Mouse (Mus musculus) midbrain, embryonic 14.5 days (tissue): ENCODE data around the gene Il1rap. TPM values are rescaled to one million over a fixed set of nuclear protein-coding genes. Genes with fewer than 3 reads are reported as not detected.

Experiments used
- ATAC-seq: fragments of 200-750 bp; cut with Nextera tagmentation; 2 replicates; pipeline ENCODE4 v1.8.0; 2017; ENCODE audit warnings: moderate number of reproducible peaks, moderate library complexity; ENCODE audit not compliant: low FRiP score, low TSS enrichment
- DNase-seq: peaks from one replicate; pipeline ENCODE4 v3.0.0-alpha.2; 2015
- H3K27ac ChIP-seq: fragments of 300-500 bp; sonication (generic); replicated peaks from 2 replicates; pipeline ENCODE4 v1.5.1; 2014; ENCODE audit warnings: mild to moderate bottlenecking, low read depth, low read length, moderate library complexity
- H3K27me3 ChIP-seq: fragments of 300-500 bp; sonication (generic); 2 replicates; pipeline ENCODE4 v1.6.1; 2014; ENCODE audit warnings: low read length, control low read depth, mixed read lengths; ENCODE audit not compliant: control insufficient read depth, insufficient read depth
- H3K36me3 ChIP-seq: fragments of 300-500 bp; sonication (generic); 2 replicates; pipeline ENCODE4 v1.6.1; 2014; ENCODE audit warnings: low read length, control low read depth; ENCODE audit not compliant: control insufficient read depth, insufficient read depth
- H3K4me1 ChIP-seq: fragments of 300-500 bp; sonication (generic); 2 replicates; pipeline ENCODE4 v1.6.1; 2014; ENCODE audit warnings: mild to moderate bottlenecking, antibody characterized with exemption, low read length, control low read depth; ENCODE audit not compliant: control insufficient read depth, insufficient read depth
- H3K4me2 ChIP-seq: fragments of 300-500 bp; sonication (generic); 2 replicates; pipeline ENCODE4 v1.6.1; 2014; ENCODE audit warnings: mild to moderate bottlenecking, low read length, moderate library complexity
- H3K4me3 ChIP-seq: fragments of 300-500 bp; sonication (generic); replicated peaks from 2 replicates; pipeline ENCODE4 v1.5.1; 2014; ENCODE audit warnings: low read depth, low read length
- H3K9ac ChIP-seq: fragments of 300-500 bp; sonication (generic); replicated peaks from 2 replicates; pipeline ENCODE4 v1.6.1; 2014; ENCODE audit warnings: mild to moderate bottlenecking, low read length, moderate library complexity
- H3K9me3 ChIP-seq: fragments of 300-500 bp; sonication (generic); 2 replicates; pipeline ENCODE4 v1.6.1; 2016; ENCODE audit warnings: low read length, control low read depth, mixed read lengths; ENCODE audit not compliant: control insufficient read depth
- WGBS: fragments of 180-500 bp; shearing (Covaris S2); extraction: QIAGEN DNeasy Blood & Tissue Kit; methylation state at CpG from one replicate; pipeline ENCODE4 v1.1.7; 2014; 5-methylcytosine and 5-hydroxymethylcytosine counted together
- polyA plus RNA-seq: library from polyadenylated mRNA; unstranded; fragments of >200 nt; fragmentation: Nextera tagmentation; extraction: Ambion mirVana; gene quantifications from 2 replicates; pipeline ENCODE4 v1.2.1, GENCODE M21; 2014

Gene Il1rap
- polyA plus RNA-seq, 1 experiment from 2014 or later = 8.5 TPM

DNA sequence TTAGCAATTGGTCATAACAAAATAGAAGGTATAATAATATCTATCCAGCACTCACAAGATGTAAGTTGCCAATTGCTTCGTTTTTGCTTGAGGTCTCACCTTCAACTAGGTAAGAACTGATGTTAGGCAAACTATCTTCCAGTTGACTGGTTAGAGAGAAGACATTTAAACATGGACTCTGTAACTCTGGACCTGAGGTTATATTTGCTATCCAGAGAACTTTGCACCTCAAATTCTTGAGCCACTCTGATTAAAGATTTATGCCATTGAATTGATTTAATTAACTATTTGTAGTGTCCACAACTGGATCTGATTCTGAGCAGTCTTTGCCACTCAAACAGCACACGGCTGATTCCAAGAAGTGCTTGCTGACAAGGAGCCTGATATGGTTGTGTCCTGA is 18.7 kb upstream of the Il1rap start:
- no peak overlapping the region for H3K27ac ChIP-seq
- H3K4me1 ChIP-seq = no peaks in the 10 kb centered on the region
- WGBS = 87% methylated on average over 2 of the region's 2 CpGs
- ATAC-seq (no peak), DNase-seq (no peak)
- H3K27me3 ChIP-seq = no peaks in the 10 kb centered on the region
- no peaks in the 10 kb centered on the region for H3K36me3 ChIP-seq
- no peaks in the 10 kb centered on the region for H3K9me3 ChIP-seq
- no peak overlapping the region for H3K4me2 ChIP-seq
- H3K4me3 ChIP-seq = no peak overlapping the region
- no peak overlapping the region for H3K9ac ChIP-seq

DNA sequence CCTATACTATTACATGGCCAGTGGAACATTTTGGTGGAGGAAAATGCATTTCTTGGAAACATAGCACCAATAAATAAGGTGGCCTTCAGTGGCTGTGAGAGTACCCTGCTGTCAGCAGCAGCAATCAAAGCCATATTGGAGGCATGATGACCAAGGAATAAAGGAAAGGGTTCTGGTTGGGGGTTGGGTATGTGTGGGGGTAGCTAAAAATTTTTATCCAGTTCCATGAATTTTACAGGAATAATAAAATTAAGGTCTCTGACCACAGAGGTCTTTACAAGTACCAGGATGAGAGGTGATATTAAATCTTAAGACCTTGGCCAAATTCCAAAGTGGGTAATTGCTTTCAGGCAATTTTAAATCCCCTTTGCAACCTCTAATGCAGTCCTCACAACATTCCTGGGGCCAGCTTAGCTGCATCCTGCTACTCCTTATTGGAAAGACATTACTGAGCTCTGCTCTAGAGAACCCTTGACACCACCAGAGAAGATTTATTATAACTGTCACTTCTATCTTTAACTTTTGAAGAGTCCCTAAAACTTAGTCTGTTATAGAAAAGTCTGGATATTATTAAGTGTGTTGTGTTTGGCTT is 12.0 kb upstream of the Il1rap start:
- no peaks in the 10 kb centered on the region for H3K36me3 ChIP-seq
- no peak overlapping the region for H3K4me2 ChIP-seq
- no peak overlapping the region for H3K4me3 ChIP-seq
- no peaks in the 10 kb centered on the region for H3K27me3 ChIP-seq
- H3K27ac ChIP-seq = no peak overlapping the region
- no peaks in the 10 kb centered on the region for H3K4me1 ChIP-seq
- H3K9ac ChIP-seq = no peak overlapping the region
- no peak for ATAC-seq
- no peaks in the 10 kb centered on the region for H3K9me3 ChIP-seq
- DNase-seq = no peak

DNA sequence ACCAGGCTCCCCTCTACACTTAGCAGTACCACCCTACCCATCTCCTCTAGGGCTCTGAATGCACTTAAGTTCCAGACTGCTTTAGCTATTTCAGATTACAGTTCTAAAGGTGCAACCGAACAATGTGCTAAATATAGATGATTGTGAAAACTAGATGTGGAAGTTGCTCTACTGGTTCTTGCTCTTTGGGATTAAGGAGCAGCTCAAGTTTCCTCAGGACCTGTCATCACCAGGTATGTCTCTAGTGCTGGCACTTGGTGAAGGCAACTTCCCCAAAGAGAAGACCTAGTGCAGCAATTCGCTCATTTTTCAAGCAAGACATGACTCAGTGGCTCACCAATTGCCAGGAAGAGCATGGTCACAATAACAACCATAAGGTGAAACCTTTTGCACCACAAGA is 9.7 kb upstream of the Il1rap start:
- 88% methylated on average over 2 of the region's 2 CpGs for WGBS
- no peak for ATAC-seq
- H3K4me3 ChIP-seq = no peak overlapping the region
- no peaks in the 10 kb centered on the region for H3K36me3 ChIP-seq
- no peaks in the 10 kb centered on the region for H3K27me3 ChIP-seq
- H3K9me3 ChIP-seq = no peaks in the 10 kb centered on the region
- no peak for DNase-seq
- H3K4me2 ChIP-seq = no peak overlapping the region
- no peaks in the 10 kb centered on the region for H3K4me1 ChIP-seq
- H3K9ac ChIP-seq = no peak overlapping the region
- no peak overlapping the region for H3K27ac ChIP-seq

DNA sequence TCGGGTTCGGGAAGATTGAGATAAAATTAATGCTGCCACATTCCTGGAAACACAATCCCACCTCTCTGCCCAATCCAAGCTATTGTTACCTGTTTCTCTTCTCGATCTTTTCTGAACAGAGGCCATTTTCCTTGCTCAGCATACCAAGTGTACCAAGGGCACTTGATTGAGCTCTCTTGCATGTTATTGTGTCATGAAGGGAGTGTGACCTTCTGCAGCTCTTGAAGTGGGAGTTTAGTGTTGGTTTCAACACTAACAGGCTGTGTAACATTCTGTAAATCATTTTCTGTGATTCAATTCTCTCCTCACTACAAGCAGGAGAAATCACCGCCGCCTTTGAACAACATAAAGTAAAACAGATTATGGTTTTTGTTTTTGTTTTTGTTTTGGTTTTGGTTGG is 7.3 kb upstream of the Il1rap start:
- Histone ChIP-seq H3K27ac (no peak overlapping the region), H3K4me1 (no peaks in the 10 kb centered on the region), H3K27me3 (no peaks in the 10 kb centered on the region), H3K4me3 (no peak overlapping the region), H3K9ac (no peak overlapping the region), H3K9me3 (no peaks in the 10 kb centered on the region), H3K4me2 (no peak overlapping the region), H3K36me3 (no peaks in the 10 kb centered on the region)
- ATAC-seq (no peak), DNase-seq (no peak)
- 90% methylated on average over 5 of the region's 5 CpGs for WGBS

DNA sequence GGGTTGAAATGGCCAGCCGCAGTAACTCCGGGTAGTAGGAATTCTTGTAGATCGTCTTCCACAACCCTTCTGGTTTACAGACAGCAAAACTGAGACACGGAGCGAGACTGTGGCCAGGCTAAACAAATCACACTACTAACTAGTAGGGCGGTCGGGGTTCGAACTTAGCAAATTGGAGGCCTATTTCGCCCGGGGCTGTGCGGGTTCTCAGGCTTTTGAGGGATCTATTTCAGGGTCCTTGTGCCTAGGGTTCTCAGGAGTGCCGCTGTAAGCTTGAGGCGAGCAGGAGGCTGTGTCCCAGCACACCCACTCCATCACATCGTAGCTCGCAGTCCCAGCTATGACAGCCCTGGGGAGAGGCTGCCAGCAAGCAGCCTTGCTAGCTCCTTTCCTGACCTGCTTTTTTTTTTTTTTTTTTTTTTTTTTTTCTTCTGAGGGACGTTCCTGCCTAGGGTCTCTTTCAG is 441 bp downstream of the Il1rap start:
- 0 out of 2 replicates have a peak overlapping the region, but pooled peaks have one; percentile 2 for H3K27ac ChIP-seq
- DNase-seq (peak; percentile 64), ATAC-seq (peak; percentile 57)

DNA sequence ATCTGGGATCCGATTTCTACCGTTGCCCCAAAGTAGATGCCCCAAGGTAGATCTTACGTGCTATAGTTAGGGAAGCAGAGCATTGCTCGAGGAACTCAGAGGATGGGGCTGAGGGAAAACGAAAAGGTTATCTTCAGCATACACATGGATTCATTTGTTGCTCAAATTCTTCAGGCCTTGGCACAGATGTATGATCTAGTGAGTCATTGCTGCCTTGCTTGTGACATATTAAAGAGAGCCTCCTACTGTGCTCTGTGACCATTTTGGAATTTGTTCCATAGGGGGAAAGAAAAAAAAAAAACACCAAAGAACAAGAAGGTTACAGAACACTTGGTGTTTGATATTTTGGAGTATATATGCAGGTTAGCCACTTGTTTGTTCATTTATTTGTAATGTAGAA is 4.3 kb downstream of the Il1rap start:
- H3K4me2 ChIP-seq = no peak overlapping the region
- H3K36me3 ChIP-seq = no peaks in the 10 kb centered on the region
- no peaks in the 10 kb centered on the region for H3K9me3 ChIP-seq
- H3K9ac ChIP-seq = no peak overlapping the region
- 88% methylated on average over 5 of the region's 5 CpGs for WGBS
- DNase-seq = no peak
- H3K4me1 ChIP-seq = 0 out of 2 replicates have a peak, but pooled peaks cover 4% of the 10 kb centered on the region
- no peak for ATAC-seq
- H3K27me3 ChIP-seq = no peaks in the 10 kb centered on the region
- H3K27ac ChIP-seq = no peak overlapping the region
- no peak overlapping the region for H3K4me3 ChIP-seq

More for the DNA sequence above, 441 bp downstream of the Il1rap start:
- Histone ChIP-seq H3K9ac (peak overlapping the region; percentile 62), H3K36me3 (no peaks in the 10 kb centered on the region), H3K4me2 (peak overlapping the region; percentile 87), H3K4me3 (peak overlapping the region; percentile 60), H3K4me1 (0 out of 2 replicates have a peak, but pooled peaks cover 4% of the 10 kb centered on the region), H3K9me3 (no peaks in the 10 kb centered on the region), H3K27me3 (no peaks in the 10 kb centered on the region)
- under 1% methylated on average over 16 of the region's 16 CpGs for WGBS

DNA sequence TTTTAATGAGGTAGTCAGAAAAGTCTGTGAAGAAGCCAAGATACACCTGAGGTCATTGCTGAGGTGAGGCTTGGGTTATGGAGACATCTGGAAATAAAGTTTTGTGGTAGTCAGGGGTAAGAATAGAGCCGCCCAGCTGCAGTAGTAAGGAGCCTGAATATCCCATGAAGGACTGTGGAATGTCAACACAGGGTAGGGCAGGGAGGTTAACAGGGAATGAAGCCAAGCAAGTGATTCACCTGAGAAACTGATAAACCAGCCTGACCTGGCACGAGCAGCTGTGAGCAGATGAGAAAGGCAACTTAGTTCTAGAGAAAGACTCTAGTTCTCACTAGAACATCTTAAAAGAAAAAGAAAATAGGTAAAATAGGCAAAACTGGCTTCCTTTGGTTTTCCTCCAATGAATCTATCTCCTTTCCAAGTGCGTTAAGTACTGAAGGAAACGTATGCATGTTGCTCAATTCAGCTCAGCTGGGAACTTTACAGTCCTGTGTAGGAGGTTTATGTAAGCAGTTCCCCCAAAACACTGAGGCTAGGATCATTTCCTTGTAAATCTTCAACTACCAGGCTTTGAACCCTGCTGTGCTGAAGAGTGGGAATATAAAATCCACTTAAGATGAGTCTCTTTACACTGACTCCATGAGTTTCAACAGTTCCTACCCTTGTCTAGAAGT is 9.5 kb downstream of the Il1rap start:
- DNase-seq (no peak), ATAC-seq (no peak)
- Histone ChIP-seq H3K27me3 (no peaks in the 10 kb centered on the region), H3K4me3 (no peak overlapping the region), H3K9me3 (no peaks in the 10 kb centered on the region), H3K36me3 (no peaks in the 10 kb centered on the region), H3K4me1 (no peaks in the 10 kb centered on the region), H3K9ac (no peak overlapping the region), H3K4me2 (no peak overlapping the region), H3K27ac (no peak overlapping the region)
- WGBS = 82% methylated on average over 4 of the region's 4 CpGs

DNA sequence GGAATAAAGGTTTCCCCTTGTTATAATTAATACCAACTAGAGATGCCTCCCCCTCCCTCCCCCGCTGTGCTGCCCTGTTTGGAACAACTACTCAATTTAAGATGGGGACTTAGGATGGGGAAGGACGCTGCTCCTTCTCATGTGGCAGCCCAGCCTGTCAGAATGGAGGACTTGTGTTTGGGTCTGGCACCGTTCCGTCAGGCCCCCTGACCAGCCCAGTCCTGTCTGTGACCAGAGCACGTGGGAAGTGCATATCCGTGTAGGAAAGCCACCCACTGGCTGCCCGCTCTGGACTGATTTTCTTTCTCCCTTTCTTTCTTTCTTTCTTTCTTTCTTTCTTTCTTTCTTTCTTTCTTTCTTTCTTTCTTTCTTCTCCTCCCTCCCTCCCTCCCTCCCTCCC is 14.9 kb downstream of the Il1rap start:
- Histone ChIP-seq H3K9ac (no peak overlapping the region), H3K4me1 (no peaks in the 10 kb centered on the region), H3K36me3 (no peaks in the 10 kb centered on the region), H3K4me3 (no peak overlapping the region), H3K27me3 (no peaks in the 10 kb centered on the region), H3K27ac (no peak overlapping the region), H3K9me3 (no peaks in the 10 kb centered on the region), H3K4me2 (no peak overlapping the region)
- no peak for DNase-seq
- ATAC-seq = no peak; the same call in 1 of the 2 replicates
- WGBS = 47% methylated on average over 7 of the region's 7 CpGs

DNA sequence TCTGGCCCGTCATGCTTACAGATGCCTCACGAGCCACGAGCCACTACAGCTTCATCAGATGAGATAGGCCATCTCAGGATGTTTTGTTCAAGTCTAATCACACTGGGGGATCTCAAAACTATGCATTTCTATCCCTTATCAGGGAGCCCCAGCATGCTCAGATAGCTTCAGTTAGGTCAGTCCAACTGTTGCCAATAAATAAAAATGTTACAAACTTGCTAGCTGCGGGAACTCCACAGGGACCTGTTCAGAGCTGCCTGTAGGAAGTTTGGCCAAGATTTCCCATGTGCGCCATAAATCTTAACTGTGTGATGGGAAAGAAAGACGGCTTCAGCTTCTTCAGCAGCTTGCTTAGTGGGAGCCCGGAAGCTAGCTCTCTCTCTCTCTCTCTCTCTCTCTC is 15.8 kb downstream of the Il1rap start:
- Histone ChIP-seq H3K27ac (no peak overlapping the region), H3K27me3 (no peaks in the 10 kb centered on the region), H3K36me3 (no peaks in the 10 kb centered on the region), H3K4me2 (no peak overlapping the region), H3K4me3 (no peak overlapping the region), H3K9ac (no peak overlapping the region), H3K4me1 (no peaks in the 10 kb centered on the region), H3K9me3 (no peaks in the 10 kb centered on the region)
- 66% methylated on average over 7 of the region's 7 CpGs for WGBS
- ATAC-seq (no peak), DNase-seq (no peak)
